Mouse (Mus musculus): ENCODE measurements at regions not wholly inside any gene's neighbourhood (a gene's known extent, or its start where the extent isn't known, plus 50 kb on each side); places are given as distances from the start of the nearest gene placed in this dataset.
A peak's percentile ranks its signal among the peaks of the same experiment; 100 is the strongest.

- intact Hi-C loops (cut with DNase I): no loop called here
These were observed 118.3 kb downstream of the Dact1 start for GRCm38 (mm10) chr12:71427974-71428373.

GRCm38 (mm10) chr12:71429561-71430200, 120.0 kb downstream of the Dact1 start:
- DNase-seq: no peak
- intact Hi-C loops (cut with DNase I): no loop called here

More at GRCm38 (mm10) chr12:71427974-71428373, 118.3 kb downstream of the Dact1 start:
- no peak for DNase-seq

GRCm38 (mm10) chr12:71430331-71430730, 120.6 kb downstream of the Dact1 start:
- DNase-seq: no peak
- intact Hi-C loops (cut with DNase I): no loop called here

DNA sequence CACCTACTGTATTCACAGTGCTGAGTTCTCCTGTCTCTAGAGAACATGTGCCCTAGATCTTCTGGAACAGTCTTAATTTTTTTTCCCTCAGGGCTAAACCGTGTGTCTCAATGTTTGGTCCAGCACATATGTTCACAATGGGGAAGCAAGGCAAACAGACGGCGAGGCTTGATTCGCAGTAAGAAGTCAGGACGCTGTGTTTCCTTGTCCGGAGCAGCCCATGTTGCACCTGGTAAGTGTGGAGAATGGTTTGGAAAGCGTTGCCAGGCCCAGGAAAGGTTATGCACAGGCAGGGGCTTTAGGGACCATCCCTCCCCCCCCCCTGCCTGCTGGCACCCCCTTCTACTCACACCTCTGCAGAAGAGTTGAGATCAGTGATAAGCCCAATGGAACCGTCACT, 121.4 kb downstream of the Dact1 start:
- intact Hi-C loops (cut with DNase I): no loop called here

DNA sequence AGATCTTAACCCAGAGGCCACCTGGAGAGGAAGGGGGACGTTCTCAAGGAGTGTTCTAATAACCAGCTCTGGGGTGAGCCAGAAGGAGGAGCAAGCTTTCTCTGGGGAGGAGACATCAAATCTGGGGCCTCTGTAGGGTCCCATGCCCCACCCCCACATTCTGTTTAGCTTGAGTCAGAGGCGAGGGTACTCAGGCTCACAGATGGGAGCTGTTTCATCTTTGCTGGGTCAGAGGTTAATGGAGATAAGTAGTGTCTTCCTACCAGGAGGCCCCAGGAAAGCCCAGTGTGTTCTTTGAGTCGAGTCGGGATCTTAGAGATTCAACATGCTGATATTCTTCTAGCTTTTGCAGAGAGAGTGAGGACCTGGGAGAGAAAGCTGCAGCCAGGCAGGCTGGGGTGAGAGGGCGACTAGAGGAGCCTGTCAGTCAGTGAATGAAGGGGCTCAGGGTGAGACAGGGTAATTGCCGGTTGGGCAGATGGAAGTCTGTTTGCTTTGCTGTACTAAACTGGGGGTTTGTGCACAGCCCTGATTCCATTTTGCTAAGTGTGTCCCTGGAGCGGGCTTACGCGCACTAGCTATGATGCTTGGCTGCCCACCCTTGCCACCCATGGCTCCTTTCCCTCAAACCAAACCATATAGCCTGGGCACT, 124.0 kb downstream of the Dact1 start:
- DNase-seq: no peak
- intact Hi-C loops (cut with DNase I): no loop called here

More for the DNA sequence above, 121.4 kb downstream of the Dact1 start:
- DNase-seq: no peak

DNA sequence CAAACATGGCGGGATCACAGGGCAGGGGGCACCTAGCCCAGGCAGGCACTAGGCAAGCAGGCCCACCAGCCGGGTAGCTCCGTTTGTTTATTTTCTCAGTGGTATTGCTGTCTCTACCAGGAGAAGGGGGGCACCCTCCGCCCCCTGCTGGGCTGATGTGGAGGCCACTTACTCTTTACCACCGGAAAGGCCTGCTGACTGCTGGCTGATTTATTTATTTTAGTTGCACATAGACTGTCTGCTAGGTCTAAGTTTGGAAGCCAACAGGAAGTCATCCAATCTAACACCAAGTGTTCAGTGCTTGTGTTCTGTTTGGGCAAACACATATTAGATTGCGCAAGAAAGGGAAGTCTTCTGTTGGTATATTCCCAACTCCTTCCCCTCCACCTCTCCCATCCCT, 128.6 kb downstream of the Dact1 start:
- peak; percentile 39 to 42 for DNase-seq
- intact Hi-C loops (cut with DNase I): loop anchor here (5.0 kb wide), 1 partner anchor 126 kb away; no protein-coding TSS in a partner anchor

DNA sequence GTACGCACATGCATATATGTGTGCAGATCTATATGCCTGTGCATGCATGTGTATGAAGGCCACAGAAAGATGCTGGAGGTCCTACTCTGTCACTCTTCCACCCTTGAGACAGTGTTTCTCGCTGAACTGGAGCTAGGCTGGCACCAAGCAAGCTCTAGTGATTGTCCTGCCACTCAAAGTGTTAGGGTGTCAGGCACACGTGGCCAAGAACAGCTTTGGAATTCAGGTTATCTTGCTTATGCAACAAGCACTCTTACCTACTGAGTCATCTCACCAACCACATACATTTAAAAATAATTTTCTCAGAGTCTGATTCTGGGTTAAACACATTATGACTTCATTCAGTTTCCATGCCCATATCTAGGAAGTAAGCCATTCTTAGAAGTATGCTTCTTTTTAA, 131.2 kb downstream of the Dact1 start:
- intact Hi-C loops (cut with DNase I): no loop called here
- DNase-seq: no peak

GRCm38 (mm10) chr12:71441272-71441671, 131.6 kb downstream of the Dact1 start:
- intact Hi-C loops (cut with DNase I): no loop called here
- no peak for DNase-seq

GRCm38 (mm10) chr12:71446177-71446891, 136.7 kb downstream of the Dact1 start:
- no peak for DNase-seq
- intact Hi-C loops (cut with DNase I): no loop called here

DNA sequence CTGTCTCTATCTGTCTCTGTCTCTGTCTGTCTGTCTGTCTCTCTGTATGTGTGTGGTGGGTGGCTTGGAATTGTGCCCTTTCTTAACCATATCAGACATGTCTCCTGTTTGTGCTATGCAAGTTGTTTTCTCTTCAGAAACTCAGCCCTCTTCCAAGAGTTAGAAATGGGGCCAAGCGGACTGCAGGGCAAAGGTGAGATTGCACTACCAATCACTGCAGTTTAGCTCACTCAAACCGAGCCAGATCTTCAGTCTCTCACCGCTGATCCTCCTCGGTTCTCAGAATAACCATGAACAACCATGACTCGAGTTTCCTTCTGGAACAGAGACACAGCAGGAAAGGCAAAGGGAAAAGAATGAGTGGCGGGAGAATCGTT, 137.2 kb downstream of the Dact1 start:
- DNase-seq: peak in 1 of 2 experiments; percentile 26
- intact Hi-C loops (cut with DNase I): no loop called here

- intact Hi-C loops (cut with DNase I): no loop called here
- DNase-seq: no peak
These were observed 139.3 kb downstream of the Dact1 start for GRCm38 (mm10) chr12:71449032-71449431.

DNA sequence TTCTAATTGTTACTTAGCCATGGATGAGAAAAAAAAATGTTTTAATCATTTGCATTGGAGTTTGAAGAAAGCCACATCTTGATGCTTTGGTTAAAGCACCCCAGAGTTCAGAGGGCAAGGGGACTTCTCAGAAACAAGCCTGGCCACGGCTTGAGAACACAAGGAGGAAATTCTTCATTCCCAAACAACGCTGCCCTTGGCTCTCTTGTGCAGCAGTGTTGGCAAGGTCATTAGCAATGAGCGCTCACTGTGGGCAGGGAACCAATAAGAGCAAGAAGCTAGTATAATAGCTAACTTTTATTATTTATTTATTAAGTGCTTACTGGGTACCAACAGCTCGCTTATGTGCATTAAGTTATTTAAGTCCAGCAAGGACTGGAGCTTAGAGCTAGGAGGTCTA, 140.4 kb downstream of the Dact1 start:
- DNase-seq: peak in 1 of 2 experiments; percentile 42
- intact Hi-C loops (cut with DNase I): no loop called here

GRCm38 (mm10) chr12:71450680-71451463, 141.2 kb downstream of the Dact1 start:
- intact Hi-C loops (cut with DNase I): no loop called here

DNA sequence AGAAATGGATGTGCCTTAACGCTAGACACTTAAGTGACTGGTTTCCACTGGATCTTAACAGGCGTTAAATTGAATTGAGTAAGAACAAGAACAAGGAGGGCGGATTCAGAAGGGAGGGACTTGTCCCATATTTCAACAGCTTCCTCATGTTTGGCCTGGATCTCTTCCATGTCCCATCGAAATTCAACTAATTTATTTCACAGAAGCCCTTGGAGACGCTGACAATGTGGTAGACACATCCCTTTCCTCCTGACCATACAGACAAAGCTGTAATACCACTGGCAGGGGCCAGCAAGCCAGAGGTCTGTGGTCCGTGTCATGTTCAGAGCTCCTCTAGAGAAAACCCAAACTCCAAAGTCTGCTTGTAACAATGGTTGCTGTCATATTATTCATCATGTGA, 147.2 kb downstream of the Dact1 start:
- no peak for DNase-seq
- intact Hi-C loops (cut with DNase I): no loop called here

More at GRCm38 (mm10) chr12:71450680-71451463, 141.2 kb downstream of the Dact1 start:
- no peak for DNase-seq

DNA sequence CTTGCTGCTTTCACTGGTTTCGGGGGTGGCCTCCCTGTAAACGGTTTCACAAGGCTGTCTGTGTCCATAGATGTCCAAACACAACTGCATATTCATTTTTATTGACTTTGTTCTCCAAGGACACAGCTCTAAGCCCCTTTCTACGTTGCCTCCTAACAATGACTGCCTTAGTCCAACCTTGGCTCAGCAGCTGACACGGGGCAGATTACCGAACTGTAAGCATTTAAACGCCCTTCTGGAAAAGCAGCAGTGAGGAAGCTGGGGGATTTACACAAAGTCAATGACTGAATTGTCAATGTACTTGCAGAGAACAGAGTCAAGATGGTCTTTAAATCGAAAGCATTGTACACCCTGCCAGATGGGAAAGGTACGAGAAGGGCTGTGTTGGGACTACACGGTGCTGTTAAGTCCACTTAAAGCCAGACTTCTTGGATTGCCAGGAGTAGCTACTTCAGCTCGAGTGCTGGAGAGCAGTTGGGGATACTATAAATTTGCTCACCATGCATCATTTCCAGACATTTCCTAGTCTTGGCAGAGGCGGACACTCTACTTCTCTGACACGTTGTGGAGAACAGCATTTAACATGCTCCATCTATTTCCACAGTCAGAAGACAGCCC, 149.0 kb downstream of the Dact1 start:
- DNase-seq: no peak
- intact Hi-C loops (cut with DNase I): no loop called here

DNA sequence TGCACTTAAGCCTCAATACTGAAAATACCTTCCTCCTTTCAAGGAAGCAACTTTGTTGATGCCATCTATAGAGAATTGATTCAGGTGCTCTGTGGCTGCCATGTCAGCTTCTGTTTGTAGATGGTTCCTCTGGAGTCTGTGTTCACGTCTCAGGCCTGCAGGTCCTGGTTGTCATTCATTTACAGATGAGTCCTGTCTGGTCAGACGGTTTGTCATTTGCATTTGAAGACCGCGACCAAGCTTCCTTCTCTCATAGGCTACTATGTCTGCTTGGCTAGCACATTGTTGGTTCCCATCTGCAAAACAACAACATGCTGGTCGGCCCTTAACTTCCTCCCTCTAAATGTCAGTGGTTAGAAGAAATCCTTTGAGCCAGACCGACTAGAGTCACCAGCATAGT, 151.0 kb downstream of the Dact1 start:
- intact Hi-C loops (cut with DNase I): no loop called here
- DNase-seq: no peak

DNA sequence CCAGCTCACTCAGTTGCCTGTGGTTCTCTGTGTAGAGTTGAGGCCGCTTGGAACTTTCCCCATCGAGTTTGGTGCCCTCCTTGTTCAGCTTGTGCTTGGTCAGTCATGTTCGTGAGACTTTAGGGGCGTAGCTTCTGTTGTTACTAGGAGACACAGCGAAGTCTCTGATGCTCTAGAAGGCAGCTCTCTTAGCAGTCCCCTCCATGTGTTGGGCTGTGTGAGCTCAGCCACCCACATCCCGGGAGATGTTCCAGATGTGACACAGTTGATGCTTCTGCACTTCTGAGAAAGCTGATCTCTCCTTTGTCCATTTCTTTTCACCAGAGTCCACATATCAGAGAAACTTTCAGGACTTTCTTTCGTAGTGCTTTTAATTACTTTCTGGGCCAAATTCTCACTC, 158.1 kb downstream of the Dact1 start:
- intact Hi-C loops (cut with DNase I): no loop called here
- peak in 1 of 2 experiments; percentile 41 for DNase-seq

- DNase-seq: no peak
- intact Hi-C loops (cut with DNase I): no loop called here
These were observed 158.6 kb downstream of the Dact1 start for GRCm38 (mm10) chr12:71468324-71468723.

- intact Hi-C loops (cut with DNase I): no loop called here
- no peak for DNase-seq
These were observed 161.5 kb downstream of the Dact1 start for GRCm38 (mm10) chr12:71470983-71471715.

- no peak for DNase-seq
- intact Hi-C loops (cut with DNase I): no loop called here
These were observed 162.0 kb downstream of the Dact1 start for GRCm38 (mm10) chr12:71471720-71472119.

Measured in heart, postnatal 14 days (tissue).